Mouse (Mus musculus) forebrain, postnatal 0 days (tissue): ENCODE results near the gene Ide. TPM values are rescaled to one million over a fixed set of nuclear protein-coding genes. Genes with fewer than 3 reads are reported as not detected.

Experiments used
- ATAC-seq: fragments of 200-750 bp; cut with Nextera tagmentation; 2 replicates; pipeline ENCODE4 v1.8.0; 2017; ENCODE audit warnings: mild to moderate bottlenecking, moderate library complexity
- DNase-seq: peaks from one replicate; pipeline ENCODE4 v3.0.0-alpha.2; 2015
- H3K27ac ChIP-seq: fragments of 300-500 bp; sonication (generic); 2 replicates; pipeline ENCODE4 v1.5.1; 2014; ENCODE audit warnings: low read depth, mild to moderate bottlenecking, antibody characterized with exemption, low read length, moderate library complexity, mixed read lengths
- H3K27me3 ChIP-seq: fragments of 300-500 bp; sonication (generic); 2 replicates; pipeline ENCODE4 v1.6.1; 2014; ENCODE audit warnings: mild to moderate bottlenecking, low read length, mixed read lengths; ENCODE audit not compliant: insufficient read depth
- H3K36me3 ChIP-seq: fragments of 300-500 bp; sonication (generic); 2 replicates; pipeline ENCODE4 v1.6.1; 2014; ENCODE audit warnings: mild to moderate bottlenecking, moderate library complexity; ENCODE audit not compliant: insufficient read depth
- H3K4me1 ChIP-seq: fragments of 300-500 bp; sonication (generic); 2 replicates; pipeline ENCODE4 v1.6.1; 2014; ENCODE audit warnings: antibody characterized with exemption; ENCODE audit not compliant: insufficient read depth
- H3K4me2 ChIP-seq: fragments of 300-500 bp; sonication (generic); 2 replicates; pipeline ENCODE4 v1.6.1; 2014; ENCODE audit warnings: low read depth, mild to moderate bottlenecking, moderate library complexity
- H3K4me3 ChIP-seq: fragments of 300-500 bp; sonication (generic); 2 replicates; pipeline ENCODE4 v1.5.1; 2014; ENCODE audit warnings: low read depth, low read length, mixed read lengths
- H3K9ac ChIP-seq: fragments of 300-500 bp; sonication (generic); 2 replicates; pipeline ENCODE4 v1.6.1; 2014; ENCODE audit warnings: mild to moderate bottlenecking
- H3K9me3 ChIP-seq: fragments of 300-500 bp; sonication (generic); 2 replicates; pipeline ENCODE4 v1.6.1; 2016; ENCODE audit warnings: low read length
- CTCF ChIP-seq: sonication (generic); IDR thresholded peaks from 2 replicates; pipeline ENCODE4 v1.5.1; 2016; ENCODE audit warnings: antibody characterized with exemption, control low read depth, low read depth
- WGBS: fragments of 180-500 bp; shearing (Covaris S2); extraction: QIAGEN DNeasy Blood & Tissue Kit; methylation state at CpG from one replicate; pipeline ENCODE4 v1.1.7; 2014; 5-methylcytosine and 5-hydroxymethylcytosine counted together
- polyA plus RNA-seq: library from polyadenylated mRNA; unstranded; fragments of >200 nt; fragmentation: Nextera tagmentation; extraction: Ambion mirVana; gene quantifications from 2 replicates; pipeline ENCODE4 v1.2.1, GENCODE M21; 2015
- total RNA-seq: library from RNA; depleted of rRNA; stranded (reverse); fragments of >200 nt; gene quantifications from 2 replicates; pipeline ENCODE4 v1.2.3, GENCODE M21; 2014

Gene Ide
- total and polyA plus RNA-seq, 2 experiments from 2014 or later = 25.7 to 31.1 TPM

- H3K4me2 ChIP-seq = no peak overlapping the region
- no peaks in the 10 kb centered on the region for H3K9me3 ChIP-seq
- TF ChIP-seq CTCF = no peak
- ATAC-seq (no peak), DNase-seq (no peak)
- H3K9ac ChIP-seq = no peak overlapping the region
- H3K27me3 ChIP-seq = no peaks in the 10 kb centered on the region
- WGBS = 65% methylated on average over 6 of the region's 6 CpGs
- no peak overlapping the region for H3K4me3 ChIP-seq
- no peaks in the 10 kb centered on the region for H3K36me3 ChIP-seq
- H3K4me1 ChIP-seq = no peaks in the 10 kb centered on the region
- no peak overlapping the region for H3K27ac ChIP-seq
These were observed 85.5 kb downstream of the Ide start for GRCm38 (mm10) chr19:37252104-37252503.

- no peak overlapping the region for H3K4me2 ChIP-seq
- no peaks in the 10 kb centered on the region for H3K4me1 ChIP-seq
- DNase-seq = no peak
- TF ChIP-seq CTCF = no peak
- 77% methylated on average over 3 of the region's 3 CpGs for WGBS
- ATAC-seq = no peak
- no peaks in the 10 kb centered on the region for H3K27me3 ChIP-seq
- no peak overlapping the region for H3K4me3 ChIP-seq
- no peak overlapping the region for H3K9ac ChIP-seq
- H3K27ac ChIP-seq = no peak overlapping the region
- no peaks in the 10 kb centered on the region for H3K9me3 ChIP-seq
- H3K36me3 ChIP-seq = no peaks in the 10 kb centered on the region
These were observed 89.5 kb downstream of the Ide start for GRCm38 (mm10) chr19:37248199-37248598.

GRCm38 (mm10) chr19:37246859-37247258, 90.8 kb downstream of the Ide start:
- ATAC-seq (peak; percentile 45; the same call in 1 of the 2 replicates), DNase-seq (no peak)
- WGBS = 47% methylated on average over 3 of the region's 3 CpGs
- no peak overlapping the region for H3K27ac ChIP-seq
- no peak overlapping the region for H3K4me3 ChIP-seq
- no peak overlapping the region for H3K4me2 ChIP-seq
- TF ChIP-seq CTCF = no peak
- no peaks in the 10 kb centered on the region for H3K9me3 ChIP-seq
- H3K9ac ChIP-seq = no peak overlapping the region
- H3K27me3 ChIP-seq = no peaks in the 10 kb centered on the region
- H3K36me3 ChIP-seq = no peaks in the 10 kb centered on the region
- no peaks in the 10 kb centered on the region for H3K4me1 ChIP-seq

- 0 out of 2 replicates have a peak, but pooled peaks cover 3% of the 10 kb centered on the region for H3K4me1 ChIP-seq
- no peak for TF ChIP-seq CTCF
- no peak overlapping the region for H3K4me2 ChIP-seq
- H3K9ac ChIP-seq = no peak overlapping the region
- DNase-seq (no peak), ATAC-seq (no peak)
- H3K4me3 ChIP-seq = no peak overlapping the region
- no peaks in the 10 kb centered on the region for H3K36me3 ChIP-seq
- H3K27ac ChIP-seq = no peak overlapping the region
- H3K27me3 ChIP-seq = no peaks in the 10 kb centered on the region
- no peaks in the 10 kb centered on the region for H3K9me3 ChIP-seq
- WGBS = 37% methylated on average over 2 of the region's 2 CpGs
These were observed 94.9 kb downstream of the Ide start for GRCm38 (mm10) chr19:37242707-37243106.

GRCm38 (mm10) chr19:37241201-37241600, 96.5 kb downstream of the Ide start:
- Histone ChIP-seq H3K4me1 (0 out of 2 replicates have a peak, but pooled peaks cover 3% of the 10 kb centered on the region), H3K36me3 (no peaks in the 10 kb centered on the region), H3K9me3 (no peaks in the 10 kb centered on the region), H3K4me3 (no peak overlapping the region), H3K4me2 (no peak overlapping the region), H3K27me3 (no peaks in the 10 kb centered on the region), H3K27ac (no peak overlapping the region), H3K9ac (no peak overlapping the region)
- ATAC-seq (no peak), DNase-seq (no peak)
- TF ChIP-seq CTCF = no peak
- 60% methylated on average over 5 of the region's 5 CpGs for WGBS

- no peaks in the 10 kb centered on the region for H3K9me3 ChIP-seq
- no peaks in the 10 kb centered on the region; the same call in 1 of the 2 replicates for H3K27me3 ChIP-seq
- 31% methylated on average over 4 of the region's 4 CpGs for WGBS
- H3K27ac ChIP-seq = no peak overlapping the region
- DNase-seq (no peak), ATAC-seq (no peak)
- H3K9ac ChIP-seq = no peak overlapping the region
- H3K4me3 ChIP-seq = no peak overlapping the region
- no peaks in the 10 kb centered on the region for H3K36me3 ChIP-seq
- H3K4me2 ChIP-seq = no peak overlapping the region
- no peak for TF ChIP-seq CTCF
- 0 out of 2 replicates have a peak, but pooled peaks cover 4% of the 10 kb centered on the region for H3K4me1 ChIP-seq
These were observed 98.6 kb downstream of the Ide start for GRCm38 (mm10) chr19:37239096-37239495.

GRCm38 (mm10) chr19:37238651-37239050, 99.0 kb downstream of the Ide start:
- 13% methylated on average over 7 of the region's 7 CpGs for WGBS
- TF ChIP-seq CTCF = no peak
- ATAC-seq (peak; percentile 68), DNase-seq (peak; percentile 39)
- Histone ChIP-seq H3K4me1 (0 out of 2 replicates have a peak, but pooled peaks cover 5% of the 10 kb centered on the region), H3K9me3 (no peaks in the 10 kb centered on the region), H3K36me3 (no peaks in the 10 kb centered on the region), H3K27ac (no peak overlapping the region), H3K4me2 (no peak overlapping the region; the same call in 1 of the 2 replicates), H3K27me3 (no peaks in the 10 kb centered on the region; the same call in 1 of the 2 replicates), H3K4me3 (no peak overlapping the region), H3K9ac (no peak overlapping the region)
